Mouse (Mus musculus): Measurements from ENCODE around the gene Zfp942.
A peak's percentile ranks its signal among the peaks of the same experiment; 100 is the strongest.

Zfp942 gene

DNA sequence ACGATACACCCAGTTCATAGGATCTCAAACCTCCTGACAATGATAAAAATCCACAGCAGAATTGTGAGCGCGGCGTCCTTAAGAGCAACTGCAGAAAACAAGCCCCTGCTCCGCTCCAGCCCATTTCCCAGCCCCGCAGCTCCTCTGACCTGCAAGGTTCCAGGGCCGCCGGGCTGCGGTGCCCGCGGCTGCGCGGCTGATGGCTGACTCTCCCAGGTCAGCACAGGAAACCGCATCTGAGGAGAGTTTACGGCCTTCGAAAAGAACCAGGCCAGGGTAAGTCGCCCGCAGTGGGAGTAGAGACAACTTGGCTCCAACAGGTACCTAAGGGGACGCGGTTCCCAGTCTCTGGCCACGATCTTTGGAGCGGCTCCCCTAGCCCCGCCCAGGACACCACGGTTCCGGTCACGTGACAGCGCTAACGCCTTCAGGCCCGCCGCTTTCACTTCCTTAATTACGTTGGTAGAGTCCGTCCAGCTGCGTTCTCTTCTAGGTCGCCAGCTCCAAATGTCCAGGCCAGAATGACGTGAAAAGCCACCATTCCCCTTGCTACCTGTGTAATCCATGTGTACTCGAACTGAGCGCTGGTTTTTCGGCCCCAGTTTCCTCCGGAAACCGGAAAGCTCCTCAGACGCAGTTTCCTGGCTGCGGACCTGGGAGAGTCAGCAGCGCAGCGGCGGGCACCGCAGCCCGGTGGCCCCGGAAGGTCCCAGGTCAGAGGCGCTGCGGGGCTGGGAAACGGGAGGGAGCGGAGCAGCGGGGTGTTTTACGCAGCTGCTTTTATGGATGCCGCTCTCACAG, at the start of gene Zfp942, which contains the start of gene Zfp943:
Gene Zfp942 (minus strand): TSS at position 358 of the 801 bp plus-strand sequence.
Gene Zfp943 (plus strand): TSS at position 446 of the 801 bp plus-strand sequence.
- DNase-seq: peak; percentile 60

DNA sequence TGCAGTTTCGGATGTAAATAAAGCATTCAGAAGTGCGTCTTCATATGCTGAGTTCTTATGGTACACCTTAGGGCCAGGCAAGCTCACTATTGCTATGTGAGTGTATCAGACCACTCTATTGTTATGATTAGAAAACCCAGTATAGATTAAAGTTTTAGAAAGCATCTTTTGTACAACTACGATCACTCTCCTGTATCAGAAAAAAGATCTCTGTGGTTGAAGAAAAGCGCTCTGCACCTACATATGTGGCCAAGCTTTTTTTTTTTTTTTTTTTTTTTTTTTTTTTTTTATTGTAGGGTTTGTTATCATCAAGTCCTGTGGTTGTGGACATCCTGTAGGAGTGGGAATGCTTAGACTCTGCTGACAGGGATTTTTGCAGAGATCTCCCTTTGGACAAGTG, 1.0 kb upstream of the Zfp942 start:
- no peak for DNase-seq

DNA sequence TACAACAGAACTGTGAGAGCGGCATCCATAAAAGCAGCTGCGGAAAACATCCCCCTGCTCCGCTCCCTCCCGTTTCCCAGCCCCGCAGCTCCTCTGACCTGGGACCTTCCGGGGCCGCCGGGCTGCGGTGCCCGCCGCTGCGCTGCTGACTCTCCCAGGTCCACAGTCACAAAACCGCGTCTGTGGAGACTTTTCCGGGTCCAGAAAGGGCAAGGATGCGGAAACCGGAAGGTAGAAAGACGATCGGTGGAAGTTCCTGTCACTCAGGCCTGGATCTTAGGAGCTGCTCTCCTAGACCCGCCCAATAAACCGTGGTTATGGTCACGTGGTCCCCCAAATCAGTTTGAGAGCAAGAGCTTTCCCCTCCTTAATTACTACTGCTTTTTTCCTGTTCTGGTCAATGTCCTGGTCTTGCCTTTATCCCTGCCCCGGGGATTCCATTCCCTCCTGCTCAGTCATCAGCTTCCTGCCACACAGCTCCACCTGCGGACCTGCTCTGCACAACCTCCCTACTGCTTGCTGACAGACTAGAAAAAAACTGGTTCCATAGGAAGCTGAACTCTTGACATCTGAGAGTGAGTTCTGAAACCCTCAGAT, 52.7 kb downstream of the Zfp942 start, which contains the start of gene Zfp995:
Gene Zfp995 (minus strand): TSS at position 471 of the 597 bp plus-strand sequence.
- peak; percentile 39 for DNase-seq

DNA sequence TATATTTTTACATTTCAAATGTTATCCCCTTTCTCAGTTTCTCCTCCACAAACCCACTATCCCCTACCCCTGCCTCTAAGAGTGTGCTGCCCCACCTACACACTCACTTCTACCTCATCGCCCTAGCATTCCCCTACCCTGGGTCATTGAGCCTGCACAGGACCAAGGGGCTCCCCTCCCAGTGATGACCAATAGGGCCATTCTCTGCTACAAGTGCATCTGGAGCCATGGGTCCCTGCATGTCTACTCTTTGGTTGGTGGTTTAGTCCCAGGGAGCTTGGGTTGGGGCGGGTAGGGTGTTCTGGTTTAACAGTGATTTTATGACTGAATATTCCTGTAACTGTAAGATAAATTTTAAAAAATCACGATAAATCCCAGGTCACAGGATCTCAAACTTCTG, 53.2 kb downstream of the Zfp942 start:
- DNase-seq: no peak

All from right cerebral cortex, postnatal 14 days (tissue).